Mouse (Mus musculus) bone marrow, adult 2 months (tissue): ENCODE measurements around the gene Siah2.

Experiments
- CTCF ChIP-seq: fragments of 200-500 bp; IDR thresholded peaks from 2 replicates; pipeline ENCODE4 v1.5.1; 2011; ENCODE audit warnings: low read length, control low read depth; ENCODE audit not compliant: control insufficient read depth, insufficient read depth
- POLR2A ChIP-seq: fragments of 200-500 bp; IDR thresholded peaks from 2 replicates; pipeline ENCODE4 v1.6.1; 2011; ENCODE audit warnings: low read depth, mild to moderate bottlenecking, control low read depth, low read length, borderline replicate concordance; ENCODE audit not compliant: control insufficient read depth

DNA sequence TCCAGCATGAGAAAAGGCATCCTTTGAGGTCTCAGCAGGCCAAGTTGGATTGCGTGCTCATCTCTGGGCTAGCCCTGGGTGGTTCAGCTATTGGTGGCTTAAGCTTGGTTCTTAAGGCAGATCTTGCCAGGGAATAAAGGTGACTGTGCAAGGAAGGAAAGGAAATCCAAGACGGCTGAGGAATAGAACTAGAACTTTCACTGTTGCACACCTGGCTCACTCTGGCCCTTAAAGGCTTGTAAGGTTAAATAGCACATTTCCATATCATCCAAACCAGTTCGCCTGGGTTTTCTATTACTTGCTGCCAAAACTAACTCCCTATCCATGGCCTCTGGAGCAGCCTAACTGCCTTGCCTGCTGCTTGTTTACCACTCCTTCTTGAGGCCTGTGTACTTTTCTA is 38.4 kb upstream of the Siah2 start:
- TF ChIP-seq CTCF (no peak), POLR2A (no peak)
